Mouse (Mus musculus) cerebellum, postnatal 10 days (tissue): ENCODE results near the gene Ssbp2.
A peak's percentile ranks its signal among the peaks of the same experiment; 100 is the strongest.

Experiments used
- DNase-seq, 2 experiments: peaks; one replicate each; pipeline ENCODE4 v3.0.0; 2021; ENCODE audit warnings: mixed read lengths in 2 of 2

Ssbp2 gene

DNA sequence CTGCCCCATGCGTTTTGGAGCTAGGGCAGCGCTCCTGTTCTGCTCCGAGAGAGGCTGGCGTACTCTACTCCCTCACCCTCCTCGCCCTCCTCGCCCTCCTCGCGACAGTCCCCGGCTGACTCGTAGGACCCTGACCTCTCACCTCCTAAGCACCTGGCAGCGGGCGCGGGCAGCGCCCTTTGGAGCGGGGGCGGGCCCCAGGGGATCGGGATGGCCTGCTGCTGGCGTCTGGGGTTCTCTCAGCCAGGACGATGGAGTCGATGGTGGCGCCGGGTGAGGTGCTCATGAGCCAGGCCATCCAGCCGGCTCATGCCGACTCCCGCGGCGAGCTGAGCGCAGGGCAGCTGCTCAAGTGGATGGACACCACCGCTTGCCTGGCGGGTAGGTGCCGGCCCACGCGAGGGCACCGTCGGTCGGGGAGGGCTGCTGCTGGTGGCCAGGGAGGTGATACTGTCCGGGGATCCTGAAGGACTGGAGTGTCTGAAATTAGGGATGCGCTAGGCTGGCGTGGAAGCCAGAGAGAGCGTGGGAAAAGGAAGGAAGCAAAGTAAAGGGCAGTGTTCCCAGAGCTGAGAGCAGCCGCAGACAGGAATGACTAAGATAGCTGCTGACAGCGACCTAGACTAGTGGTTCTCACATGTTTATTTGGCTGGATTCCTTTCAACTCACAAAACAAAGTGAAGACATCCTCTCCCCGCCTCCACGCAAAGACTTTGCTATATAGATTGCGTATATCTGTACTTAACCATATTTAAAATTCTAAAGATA lies 281.4 kb downstream of the Ssbp2 start, which contains the start of gene Acot12:
TSS of gene Acot12 (plus strand) at position 233 of the 768 bp plus-strand sequence.
- peak; percentile 68 to 77 for DNase-seq

DNA sequence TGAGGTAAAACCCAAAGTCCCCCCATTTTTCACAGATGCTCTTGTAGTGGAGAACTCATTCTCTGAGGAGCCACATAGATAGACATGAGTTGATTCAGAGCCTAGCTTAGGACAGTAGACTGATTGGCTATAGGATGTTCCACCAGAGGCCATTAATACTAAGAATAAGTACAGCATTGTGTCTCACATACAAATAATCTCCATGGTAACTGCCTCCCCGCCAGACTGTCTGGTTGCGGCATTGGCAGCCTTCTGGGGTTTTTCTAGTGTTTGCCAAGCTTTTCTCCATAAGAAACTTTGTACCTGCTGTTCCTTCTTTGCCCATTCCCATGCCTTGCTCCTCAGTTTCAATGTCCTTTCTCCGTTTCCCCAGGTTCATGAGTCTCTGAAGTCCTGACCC lies 283.1 kb downstream of the Ssbp2 start:
- no peak for DNase-seq

DNA sequence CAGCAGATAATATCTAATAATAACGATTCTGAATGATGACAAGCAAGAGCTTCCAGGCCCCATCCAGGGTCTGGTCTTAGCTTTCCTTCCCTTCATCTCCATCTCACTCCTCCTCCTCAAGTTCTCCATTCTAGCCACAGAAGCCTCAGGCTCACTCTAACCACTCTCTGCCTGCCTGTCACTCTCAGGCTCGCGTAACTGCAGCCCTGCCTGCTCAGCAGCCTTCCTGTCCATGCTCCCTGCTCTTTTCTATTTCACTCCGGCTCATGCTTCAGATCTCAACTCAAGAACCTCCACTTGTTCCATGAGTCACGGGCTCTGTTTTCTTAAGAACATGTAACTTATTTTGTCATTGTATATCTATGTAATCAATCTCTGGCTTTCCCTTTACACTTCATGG lies 286.4 kb downstream of the Ssbp2 start:
- no peak for DNase-seq

DNA sequence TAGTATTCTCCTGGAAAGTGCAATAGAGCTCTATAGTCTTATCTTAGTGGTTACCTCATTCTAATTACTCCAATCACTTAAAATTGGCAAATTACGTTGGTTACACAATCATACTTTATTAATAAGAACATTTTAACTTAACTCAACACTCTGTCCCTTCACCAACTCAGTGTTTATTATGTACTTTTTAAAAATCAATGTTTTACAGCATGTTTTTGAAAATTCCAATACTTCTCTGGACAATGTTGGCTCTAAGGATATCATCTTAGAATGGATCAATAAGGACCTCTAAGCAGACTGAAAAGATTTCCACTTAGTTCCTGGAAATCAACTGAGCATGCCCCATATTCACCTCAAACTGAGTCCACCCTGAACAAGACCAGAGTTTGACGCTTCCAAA lies 288.3 kb downstream of the Ssbp2 start:
- DNase-seq: no peak

DNA sequence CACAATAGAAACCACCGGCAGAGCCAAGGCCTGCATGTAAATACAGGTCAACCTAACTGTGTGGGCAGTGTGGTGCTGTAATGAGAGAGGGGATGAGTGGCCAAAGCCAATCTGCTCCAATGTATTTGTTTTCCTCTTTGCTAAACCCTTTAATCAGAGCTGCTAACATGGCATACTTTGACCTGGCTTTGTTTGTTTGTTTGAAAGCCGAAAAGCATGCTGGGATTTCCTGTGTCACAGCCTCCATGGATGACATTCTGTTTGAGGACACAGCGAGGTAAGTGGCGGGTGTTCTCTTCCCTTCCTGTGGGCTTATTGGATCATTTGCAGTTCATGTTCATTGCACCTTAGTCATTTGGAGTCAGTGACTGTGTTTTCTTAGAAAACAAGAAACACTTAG lies 289.9 kb downstream of the Ssbp2 start:
- DNase-seq: no peak
